Mouse (Mus musculus) hindbrain, embryonic 16.5 days (tissue): ENCODE measurements around the gene Kif13a. TPM values are rescaled to one million over a fixed set of nuclear protein-coding genes. Genes with fewer than 3 reads are reported as not detected.

ENCODE experiments used
- ATAC-seq: fragments of 200-750 bp; cut with Nextera tagmentation; 2 replicates; pipeline ENCODE4 v1.8.0; 2017; ENCODE audit warnings: moderate TSS enrichment, moderate library complexity
- H3K27ac ChIP-seq: fragments of 300-500 bp; sonication (generic); 2 replicates; pipeline ENCODE4 v1.5.1; 2014; ENCODE audit warnings: low read depth, mild to moderate bottlenecking, control low read depth, low read length, moderate library complexity
- H3K27me3 ChIP-seq: fragments of 300-500 bp; sonication (generic); replicated peaks from 2 replicates; pipeline ENCODE4 v1.6.1; 2014; ENCODE audit warnings: low read length; ENCODE audit not compliant: control insufficient read depth, insufficient read depth
- H3K36me3 ChIP-seq: fragments of 300-500 bp; sonication (generic); 2 replicates; pipeline ENCODE4 v1.6.1; 2014; ENCODE audit warnings: mild to moderate bottlenecking, low read length, moderate library complexity, mixed read lengths; ENCODE audit not compliant: control insufficient read depth, insufficient read depth
- H3K4me1 ChIP-seq: fragments of 300-500 bp; sonication (generic); 2 replicates; pipeline ENCODE4 v1.6.1; 2014; ENCODE audit warnings: low read depth, low read length; ENCODE audit not compliant: control insufficient read depth, insufficient read depth
- H3K4me2 ChIP-seq: fragments of 300-500 bp; sonication (generic); 2 replicates; pipeline ENCODE4 v1.6.1; 2014; ENCODE audit warnings: mild to moderate bottlenecking, low read length, control low read depth, moderate library complexity
- H3K4me3 ChIP-seq: fragments of 300-500 bp; sonication (generic); 2 replicates; pipeline ENCODE4 v1.5.1; 2014; ENCODE audit warnings: mild to moderate bottlenecking, low read length, control low read depth, moderate library complexity
- H3K9ac ChIP-seq: fragments of 300-500 bp; sonication (generic); 2 replicates; pipeline ENCODE4 v1.6.1; 2014; ENCODE audit warnings: low read depth, mild to moderate bottlenecking, control low read depth, low read length, moderate library complexity
- H3K9me3 ChIP-seq: fragments of 300-500 bp; sonication (generic); 2 replicates; pipeline ENCODE4 v1.6.1; 2014; ENCODE audit warnings: mild to moderate bottlenecking, low read length, moderate library complexity; ENCODE audit not compliant: control insufficient read depth
- WGBS: fragments of 180-500 bp; shearing (Covaris S2); extraction: QIAGEN DNeasy Blood & Tissue Kit; methylation state at CpG from one replicate; pipeline ENCODE4 v1.1.7; 2014; 5-methylcytosine and 5-hydroxymethylcytosine counted together
- polyA plus RNA-seq: library from polyadenylated mRNA; unstranded; fragments of >200 nt; fragmentation: Nextera tagmentation; extraction: Ambion mirVana; gene quantifications from 2 replicates; pipeline ENCODE4 v1.2.1, GENCODE M21; 2015

Kif13a gene
- polyA plus RNA-seq, 1 experiment from 2014 or later, result 8.0 TPM

DNA sequence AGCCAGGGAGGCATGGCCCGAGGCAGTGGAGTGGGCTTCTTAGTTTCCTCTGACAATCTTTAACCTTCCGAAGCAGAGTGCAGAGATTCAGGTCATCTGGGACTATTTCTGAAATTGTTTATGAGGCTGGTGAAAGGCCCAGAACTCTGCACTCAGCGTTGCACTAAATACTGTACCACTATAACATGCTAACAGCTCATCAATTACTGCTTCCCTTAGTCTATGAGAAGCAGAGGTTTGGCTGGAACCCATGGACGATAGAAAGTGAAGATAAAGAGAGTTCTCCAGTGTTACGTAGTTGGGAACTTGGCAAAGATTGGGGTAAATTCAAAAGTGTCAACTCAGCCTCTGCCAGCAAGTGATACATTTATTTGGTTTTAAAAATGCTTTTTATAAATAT, 176.4 kb downstream of the Kif13a start:
- Histone ChIP-seq H3K27ac (no peak overlapping the region), H3K9ac (no peak overlapping the region), H3K36me3 (peaks cover 18% of the 10 kb centered on the region), H3K4me1 (no peaks in the 10 kb centered on the region), H3K4me2 (no peak overlapping the region), H3K9me3 (no peaks in the 10 kb centered on the region), H3K4me3 (no peak overlapping the region), H3K27me3 (no peaks in the 10 kb centered on the region)
- WGBS, result 91% methylated on average over 5 of the region's 5 CpGs
- ATAC-seq, result no peak

GRCm38 (mm10) chr13:46752566-46753229, 177.0 kb downstream of the Kif13a start:
- Histone ChIP-seq H3K27ac (no peak overlapping the region), H3K36me3 (peaks cover 18% of the 10 kb centered on the region), H3K4me3 (no peak overlapping the region), H3K9me3 (no peaks in the 10 kb centered on the region), H3K4me2 (no peak overlapping the region), H3K9ac (no peak overlapping the region), H3K4me1 (no peaks in the 10 kb centered on the region), H3K27me3 (no peaks in the 10 kb centered on the region)
- ATAC-seq, result no peak
- WGBS, result 92% methylated on average over 13 of the region's 13 CpGs

DNA sequence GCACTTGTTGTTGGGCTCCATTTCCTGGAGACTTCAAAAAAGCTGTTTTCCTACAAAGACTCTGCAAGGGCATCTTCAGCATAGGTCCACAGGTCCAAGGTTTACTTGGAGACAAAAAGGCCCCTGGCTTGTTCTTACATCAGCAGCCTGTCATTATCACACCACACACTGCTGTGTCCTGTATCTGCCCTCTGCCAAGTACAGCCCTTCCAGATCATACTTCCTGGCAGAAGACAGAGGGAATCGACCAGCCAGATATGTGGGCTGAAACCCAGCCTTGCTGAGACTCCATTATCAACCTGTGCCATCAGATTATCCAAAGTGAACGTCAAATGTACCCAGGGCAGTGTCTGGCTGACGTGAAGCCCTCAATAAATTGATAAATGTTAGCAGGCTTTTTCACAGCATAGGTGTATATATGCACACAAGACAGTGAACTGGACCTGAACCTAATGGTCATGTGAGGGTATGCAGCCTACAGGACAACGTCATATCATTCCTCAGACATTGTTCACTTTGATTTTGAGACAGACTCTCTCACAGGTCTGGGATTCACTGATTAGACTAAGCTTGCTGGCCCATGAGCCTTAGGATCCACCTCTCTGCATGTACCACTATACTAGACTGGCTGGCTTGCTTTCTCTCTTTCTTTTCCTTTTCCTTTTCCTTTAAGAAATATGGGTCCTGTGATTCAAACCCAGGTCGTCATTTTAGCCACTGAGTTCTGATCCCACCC, 181.4 kb downstream of the Kif13a start:
- no peak overlapping the region for H3K27ac ChIP-seq
- no peaks in the 10 kb centered on the region for H3K4me1 ChIP-seq
- 93% methylated on average over 5 of the region's 5 CpGs for WGBS
- no peak for ATAC-seq
- H3K9me3 ChIP-seq, result no peaks in the 10 kb centered on the region
- H3K27me3 ChIP-seq, result no peaks in the 10 kb centered on the region
- H3K36me3 ChIP-seq, result peaks cover 18% of the 10 kb centered on the region
- H3K4me2 ChIP-seq, result no peak overlapping the region
- H3K9ac ChIP-seq, result no peak overlapping the region
- no peak overlapping the region for H3K4me3 ChIP-seq

- H3K36me3 ChIP-seq, result no peaks in the 10 kb centered on the region
- H3K9me3 ChIP-seq, result no peaks in the 10 kb centered on the region
- no peak overlapping the region for H3K9ac ChIP-seq
- H3K4me1 ChIP-seq, result no peaks in the 10 kb centered on the region
- H3K4me2 ChIP-seq, result no peak overlapping the region
- H3K4me3 ChIP-seq, result no peak overlapping the region
- H3K27ac ChIP-seq, result no peak overlapping the region
- no peaks in the 10 kb centered on the region for H3K27me3 ChIP-seq
- no peak for ATAC-seq
- 88% methylated on average over 8 of the region's 8 CpGs for WGBS
These were observed 185.8 kb downstream of the Kif13a start for GRCm38 (mm10) chr13:46743821-46744220.

GRCm38 (mm10) chr13:46742367-46742766, 187.3 kb downstream of the Kif13a start:
- H3K4me3 ChIP-seq, result no peak overlapping the region
- H3K4me2 ChIP-seq, result no peak overlapping the region
- no peaks in the 10 kb centered on the region for H3K9me3 ChIP-seq
- no peaks in the 10 kb centered on the region for H3K27me3 ChIP-seq
- H3K36me3 ChIP-seq, result no peaks in the 10 kb centered on the region
- H3K27ac ChIP-seq, result no peak overlapping the region
- no peaks in the 10 kb centered on the region for H3K4me1 ChIP-seq
- no peak overlapping the region for H3K9ac ChIP-seq
- 60% methylated on average over 2 of the region's 2 CpGs for WGBS
- ATAC-seq, result no peak

- WGBS, result 79% methylated on average over 7 of the region's 7 CpGs
- Histone ChIP-seq H3K9me3 (no peaks in the 10 kb centered on the region), H3K27ac (no peak overlapping the region), H3K4me3 (no peak overlapping the region), H3K4me1 (peaks cover 9% of the 10 kb centered on the region), H3K27me3 (no peaks in the 10 kb centered on the region), H3K9ac (no peak overlapping the region), H3K4me2 (no peak overlapping the region), H3K36me3 (no peaks in the 10 kb centered on the region)
- no peak for ATAC-seq
These were observed 190.2 kb downstream of the Kif13a start for GRCm38 (mm10) chr13:46739426-46739825.

- Histone ChIP-seq H3K4me3 (no peak overlapping the region), H3K9ac (no peak overlapping the region), H3K27ac (no peak overlapping the region), H3K4me1 (peaks cover 9% of the 10 kb centered on the region), H3K9me3 (no peaks in the 10 kb centered on the region), H3K36me3 (no peaks in the 10 kb centered on the region), H3K4me2 (no peak overlapping the region), H3K27me3 (no peaks in the 10 kb centered on the region)
- 85% methylated on average over 4 of the region's 4 CpGs for WGBS
- no peak for ATAC-seq
These were observed 192.2 kb downstream of the Kif13a start for GRCm38 (mm10) chr13:46737482-46737881.

GRCm38 (mm10) chr13:46736479-46736865, 193.2 kb downstream of the Kif13a start:
- Histone ChIP-seq H3K36me3 (no peaks in the 10 kb centered on the region), H3K9me3 (no peaks in the 10 kb centered on the region), H3K4me2 (peak overlapping the region; percentile 76), H3K9ac (peak overlapping the region; percentile 18; the same call in 1 of the 2 replicates), H3K27me3 (no peaks in the 10 kb centered on the region), H3K4me3 (peak overlapping the region; percentile 39), H3K27ac (no peak overlapping the region), H3K4me1 (peaks cover 9% of the 10 kb centered on the region)
- WGBS, result 4% methylated on average over 12 of the region's 12 CpGs
- no peak for ATAC-seq

DNA sequence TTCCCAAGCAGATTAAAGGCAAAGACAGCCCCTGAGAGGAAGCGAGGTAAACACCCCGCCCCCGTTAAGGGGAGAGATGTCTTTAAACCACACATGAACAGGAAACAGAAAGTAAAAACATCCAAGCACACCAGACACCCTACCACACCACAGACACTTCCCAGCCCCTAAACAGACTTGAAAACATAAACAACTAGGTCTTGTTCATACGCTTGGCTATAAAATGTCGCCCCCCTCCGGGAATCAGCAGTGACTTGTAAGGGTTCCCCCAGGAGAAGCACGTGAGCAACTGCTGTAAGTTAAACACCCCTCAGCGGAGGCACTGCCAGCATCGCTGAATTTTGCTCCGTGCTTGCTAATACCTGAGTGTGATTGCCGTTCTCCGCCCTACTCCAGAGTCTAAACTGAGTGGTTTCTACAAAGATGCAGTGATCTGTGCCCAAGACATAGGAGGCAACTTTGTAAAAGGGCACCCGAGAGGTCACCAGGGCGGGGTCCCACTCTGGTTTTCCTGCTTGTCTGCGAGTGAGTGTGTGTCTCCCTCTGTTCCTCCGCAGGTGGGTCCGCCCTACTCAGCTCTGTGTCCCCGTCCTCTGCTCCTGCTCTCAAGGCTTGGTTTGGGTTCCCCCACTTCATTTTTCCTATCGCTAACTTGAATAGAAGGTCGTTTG, 193.7 kb downstream of the Kif13a start:
- Histone ChIP-seq H3K4me1 (peaks cover 9% of the 10 kb centered on the region), H3K4me3 (peak overlapping the region; percentile 39), H3K9ac (peak overlapping the region; percentile 24), H3K9me3 (no peaks in the 10 kb centered on the region), H3K36me3 (no peaks in the 10 kb centered on the region), H3K27ac (no peak overlapping the region; the same call in 1 of the 2 replicates), H3K27me3 (no peaks in the 10 kb centered on the region), H3K4me2 (peak overlapping the region; percentile 76)
- 2% methylated on average over 20 of the region's 20 CpGs for WGBS
- ATAC-seq, result peak; percentile 42; the same call in 1 of the 2 replicates
